Mouse (Mus musculus): ENCODE results near the gene Tob1. TPM values are rescaled to one million over a fixed set of nuclear protein-coding genes. Genes with fewer than 3 reads are reported as not detected.

Gene Tob1
- polyA plus RNA-seq, 1 experiment = 1.2 TPM

DNA sequence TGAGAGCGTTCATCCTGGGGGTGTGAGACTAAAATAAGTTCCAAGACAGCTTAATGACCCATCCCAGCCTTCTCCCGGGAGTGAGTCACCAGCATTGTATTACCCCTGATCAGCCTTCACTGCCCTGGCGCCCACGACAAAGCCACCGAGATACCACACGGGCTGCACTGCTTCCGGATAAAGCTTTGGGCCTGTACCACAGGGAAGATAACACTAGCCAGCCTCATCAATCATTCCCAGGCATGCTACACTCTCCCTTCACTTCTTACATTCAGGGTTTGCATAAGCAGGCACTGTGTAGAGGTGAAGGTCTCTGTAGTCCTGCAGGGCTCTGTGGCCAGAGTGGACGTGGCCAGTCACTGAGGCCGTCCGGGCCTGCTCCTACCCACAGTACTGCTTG lies 21.7 kb upstream of the Tob1 start:
- Histone ChIP-seq H3K9me3 (ENCODE audit: control insufficient read depth, low read length) (no peaks in the 10 kb centered on the region), H3K4me1 (ENCODE audit: control insufficient read depth) (peaks cover 9% of the 10 kb centered on the region), H3K27me3 (ENCODE audit: control insufficient read depth) (no peaks in the 10 kb centered on the region; the same call in 1 of the 2 replicates), H3K4me3 (replicated peaks) (no peak overlapping the region), H3K36me3 (ENCODE audit: control insufficient read depth) (no peaks in the 10 kb centered on the region)
- TF ChIP-seq TAL1 (IDR thresholded peaks at IDR 0.05; ENCODE audit: low read length) = no peak
- TF ChIP-seq GATA1 (IDR thresholded peaks at IDR 0.05; ENCODE audit: low read length) = no peak

GRCm38 (mm10) chr11:94190665-94191064 lies 20.6 kb upstream of the Tob1 start:
- Histone ChIP-seq H3K27me3 (ENCODE audit: control insufficient read depth) (no peaks in the 10 kb centered on the region; the same call in 1 of the 2 replicates), H3K4me1 (ENCODE audit: control insufficient read depth) (peaks cover 9% of the 10 kb centered on the region), H3K9me3 (ENCODE audit: control insufficient read depth, low read length) (no peaks in the 10 kb centered on the region), H3K4me3 (replicated peaks) (no peak overlapping the region), H3K36me3 (ENCODE audit: control insufficient read depth) (no peaks in the 10 kb centered on the region)
- TF ChIP-seq TAL1 (IDR thresholded peaks at IDR 0.05; ENCODE audit: low read length) (no peak), GATA1 (IDR thresholded peaks at IDR 0.05; ENCODE audit: low read length) (no peak)

DNA sequence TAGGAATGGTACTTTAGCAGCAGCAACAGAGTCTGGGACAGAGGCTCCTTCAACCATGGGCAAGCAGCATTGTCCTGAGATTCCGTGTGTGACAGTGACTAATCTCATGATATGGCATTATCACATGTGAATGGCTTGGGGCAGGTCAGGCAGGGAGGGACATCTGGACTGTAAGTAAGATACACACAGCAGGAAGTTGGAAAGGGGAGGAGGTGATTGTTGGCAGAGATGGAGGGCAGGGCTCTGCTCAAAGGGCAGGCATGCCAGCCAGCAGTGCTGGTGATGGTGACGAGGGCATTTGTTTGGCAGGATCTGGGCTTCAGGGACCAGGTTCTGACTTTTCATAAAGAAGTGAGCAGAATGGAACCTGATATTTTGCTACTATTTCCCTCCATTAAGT lies 18.1 kb upstream of the Tob1 start:
- Histone ChIP-seq H3K9me3 (ENCODE audit: control insufficient read depth, low read length) (no peaks in the 10 kb centered on the region), H3K27me3 (ENCODE audit: control insufficient read depth) (no peaks in the 10 kb centered on the region; the same call in none of the 2 replicates), H3K36me3 (ENCODE audit: control insufficient read depth) (no peaks in the 10 kb centered on the region), H3K4me1 (ENCODE audit: control insufficient read depth) (peaks cover 14% of the 10 kb centered on the region), H3K4me3 (replicated peaks) (no peak overlapping the region)
- no peak for TF ChIP-seq GATA1 (IDR thresholded peaks at IDR 0.05; ENCODE audit: low read length)
- TF ChIP-seq TAL1 (IDR thresholded peaks at IDR 0.05; ENCODE audit: low read length) = no peak

DNA sequence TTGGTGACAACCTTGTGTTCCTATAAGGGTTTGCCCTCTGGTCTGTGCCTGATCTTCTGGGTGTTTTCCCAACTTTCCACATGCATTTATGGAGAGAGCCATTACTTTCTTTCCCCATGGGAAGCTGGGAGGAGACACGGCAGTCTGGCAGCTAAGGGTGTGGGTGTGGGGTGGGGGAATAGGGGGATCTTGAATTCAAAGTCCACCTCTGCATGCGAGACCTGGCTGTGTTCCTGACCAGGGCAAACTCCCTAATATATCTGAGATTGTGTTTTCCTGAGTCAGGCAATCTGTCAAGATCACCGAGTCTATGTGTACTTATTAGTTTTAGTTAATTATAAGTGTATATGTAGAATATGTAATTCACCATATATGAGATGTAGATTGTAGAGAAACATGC lies 14.9 kb upstream of the Tob1 start:
- Histone ChIP-seq H3K27me3 (ENCODE audit: control insufficient read depth) (no peaks in the 10 kb centered on the region; the same call in none of the 2 replicates), H3K9me3 (ENCODE audit: control insufficient read depth, low read length) (no peaks in the 10 kb centered on the region), H3K36me3 (ENCODE audit: control insufficient read depth) (no peaks in the 10 kb centered on the region), H3K4me1 (ENCODE audit: control insufficient read depth) (peaks cover 33% of the 10 kb centered on the region), H3K4me3 (replicated peaks) (no peak overlapping the region)
- TF ChIP-seq GATA1 (IDR thresholded peaks at IDR 0.05; ENCODE audit: low read length) = no peak
- TF ChIP-seq TAL1 (IDR thresholded peaks at IDR 0.05; ENCODE audit: low read length) = no peak

- Histone ChIP-seq H3K4me3 (replicated peaks) (no peak overlapping the region), H3K4me1 (ENCODE audit: control insufficient read depth) (peaks cover 45% of the 10 kb centered on the region), H3K36me3 (ENCODE audit: control insufficient read depth) (no peaks in the 10 kb centered on the region), H3K27me3 (ENCODE audit: control insufficient read depth) (no peaks in the 10 kb centered on the region; the same call in none of the 2 replicates), H3K9me3 (ENCODE audit: control insufficient read depth, low read length) (no peaks in the 10 kb centered on the region)
- TF ChIP-seq GATA1 (IDR thresholded peaks at IDR 0.05; ENCODE audit: low read length) = no peak
- TF ChIP-seq TAL1 (IDR thresholded peaks at IDR 0.05; ENCODE audit: low read length) = no peak
Measured at GRCm38 (mm10) chr11:94198405-94199146, 12.7 kb upstream of the Tob1 start.

GRCm38 (mm10) chr11:94199771-94200170 lies 11.5 kb upstream of the Tob1 start:
- no peak overlapping the region for H3K4me3 ChIP-seq (replicated peaks)
- no peaks in the 10 kb centered on the region for H3K9me3 ChIP-seq (ENCODE audit: control insufficient read depth, low read length)
- H3K27me3 ChIP-seq (ENCODE audit: control insufficient read depth) = no peaks in the 10 kb centered on the region; the same call in none of the 2 replicates
- H3K36me3 ChIP-seq (ENCODE audit: control insufficient read depth) = no peaks in the 10 kb centered on the region
- TF ChIP-seq GATA1 (IDR thresholded peaks at IDR 0.05; ENCODE audit: low read length) (no peak), TAL1 (IDR thresholded peaks at IDR 0.05; ENCODE audit: low read length) (no peak)
- H3K4me1 ChIP-seq (ENCODE audit: control insufficient read depth) = peaks cover 45% of the 10 kb centered on the region

DNA sequence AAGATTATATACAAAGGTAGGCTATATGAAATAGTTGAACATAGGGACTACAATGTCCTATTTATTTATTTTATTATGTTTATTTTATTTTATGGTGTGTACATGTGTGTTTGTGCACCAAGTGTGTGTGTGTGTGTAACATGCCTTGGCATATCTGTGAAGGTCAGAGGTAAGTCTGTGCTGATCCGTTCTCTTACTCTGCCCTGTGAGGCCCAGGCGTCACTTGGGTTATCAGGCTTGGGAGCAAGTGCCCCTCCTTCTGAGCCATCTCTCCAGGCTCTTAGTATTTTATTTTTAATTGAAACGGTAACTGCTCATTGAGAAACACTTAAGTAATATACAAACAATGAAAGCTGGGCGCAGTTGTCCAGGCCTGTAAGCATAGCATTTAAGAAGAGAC lies 10.8 kb upstream of the Tob1 start:
- H3K4me1 ChIP-seq (ENCODE audit: control insufficient read depth) = peaks cover 45% of the 10 kb centered on the region
- no peaks in the 10 kb centered on the region; the same call in 1 of the 2 replicates for H3K27me3 ChIP-seq (ENCODE audit: control insufficient read depth)
- no peak for TF ChIP-seq GATA1 (IDR thresholded peaks at IDR 0.05; ENCODE audit: low read length)
- no peak for TF ChIP-seq TAL1 (IDR thresholded peaks at IDR 0.05; ENCODE audit: low read length)
- H3K9me3 ChIP-seq (ENCODE audit: control insufficient read depth, low read length) = no peaks in the 10 kb centered on the region
- no peak overlapping the region for H3K4me3 ChIP-seq (replicated peaks)
- H3K36me3 ChIP-seq (ENCODE audit: control insufficient read depth) = no peaks in the 10 kb centered on the region

DNA sequence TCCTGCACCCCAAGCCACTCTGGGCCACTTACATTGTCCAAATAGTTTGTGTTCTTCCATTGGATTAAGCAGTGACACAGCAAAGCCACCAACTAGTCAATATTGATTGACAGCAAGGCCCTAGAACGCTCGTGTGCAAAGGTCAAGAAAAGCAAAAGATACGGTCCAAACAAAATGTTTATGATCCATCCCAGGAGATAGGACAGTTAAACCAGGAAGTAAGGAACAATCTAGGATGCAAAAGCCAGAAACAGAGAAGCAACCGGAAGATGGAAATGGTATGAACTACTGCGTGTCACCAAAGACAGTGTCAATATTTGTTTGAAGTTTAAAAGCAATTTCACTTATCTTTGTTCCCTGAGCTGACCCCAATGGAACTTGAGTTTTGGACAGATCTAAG lies 9.1 kb upstream of the Tob1 start:
- Histone ChIP-seq H3K9me3 (ENCODE audit: control insufficient read depth, low read length) (no peaks in the 10 kb centered on the region), H3K27me3 (ENCODE audit: control insufficient read depth) (no peaks in the 10 kb centered on the region; the same call in 1 of the 2 replicates), H3K4me3 (replicated peaks) (no peak overlapping the region), H3K36me3 (ENCODE audit: control insufficient read depth) (no peaks in the 10 kb centered on the region), H3K4me1 (ENCODE audit: control insufficient read depth) (peaks cover 41% of the 10 kb centered on the region)
- TF ChIP-seq GATA1 (IDR thresholded peaks at IDR 0.05; ENCODE audit: low read length) (no peak), TAL1 (IDR thresholded peaks at IDR 0.05; ENCODE audit: low read length) (no peak)

DNA sequence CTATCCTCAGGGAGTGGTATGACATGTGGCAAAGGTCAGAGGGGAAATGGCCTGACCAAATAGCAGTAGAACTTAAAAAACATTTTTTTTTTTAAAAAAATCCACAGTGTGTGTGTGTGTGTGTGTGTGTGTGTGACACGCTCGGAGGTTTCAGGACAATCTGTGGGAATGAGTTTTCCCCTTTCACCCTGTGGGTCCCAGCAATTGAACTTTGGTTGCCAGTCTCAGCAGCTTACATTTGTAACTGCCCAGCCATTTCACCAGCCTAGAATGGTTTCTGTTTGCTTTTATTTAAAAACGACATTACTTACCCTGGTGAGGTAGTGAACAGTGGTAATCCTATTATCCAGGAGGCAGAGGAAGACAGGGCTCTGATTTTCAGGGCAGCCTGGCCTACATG lies 8.2 kb upstream of the Tob1 start:
- Histone ChIP-seq H3K4me1 (ENCODE audit: control insufficient read depth) (peaks cover 40% of the 10 kb centered on the region), H3K9me3 (ENCODE audit: control insufficient read depth, low read length) (no peaks in the 10 kb centered on the region), H3K4me3 (replicated peaks) (no peak overlapping the region), H3K27me3 (ENCODE audit: control insufficient read depth) (no peaks in the 10 kb centered on the region), H3K36me3 (ENCODE audit: control insufficient read depth) (no peaks in the 10 kb centered on the region)
- TF ChIP-seq GATA1 (IDR thresholded peaks at IDR 0.05; ENCODE audit: low read length) (no peak), TAL1 (IDR thresholded peaks at IDR 0.05; ENCODE audit: low read length) (no peak)
